Mouse (Mus musculus) left cerebral cortex, postnatal 10 days (tissue): ENCODE measurements around the gene Mmd. TPM values are rescaled to one million over a fixed set of nuclear protein-coding genes. Genes with fewer than 3 reads are reported as not detected.
"Not testable (repeated sequence)": the region's sequence is repeated elsewhere in the genome, so short reads cannot be mapped to it uniquely, and the experiment has no call there.

Experiments used
- DNase-seq, 2 experiments: peaks; one replicate each; pipeline ENCODE4 v3.0.0; 2021 to 2022; ENCODE audit warnings: low spot score in 2 of 2, mixed read lengths in 1 of 2; ENCODE audit errors: extremely low spot score in 1 of 2
- intact Hi-C: fragments of 180-260 bp; cut with DNase I; formaldehyde crosslinking; loops from one replicate; pipeline ENCODE4 v1.15.1; 2025
- total RNA-seq, 2 experiments: library from RNA; stranded (reverse); gene quantifications; 2 replicates each; pipeline ENCODE4 v1.2.3; 2021

Mmd gene
- total RNA-seq, 2 experiments from 2014 or later = 222 to 235 TPM

DNA sequence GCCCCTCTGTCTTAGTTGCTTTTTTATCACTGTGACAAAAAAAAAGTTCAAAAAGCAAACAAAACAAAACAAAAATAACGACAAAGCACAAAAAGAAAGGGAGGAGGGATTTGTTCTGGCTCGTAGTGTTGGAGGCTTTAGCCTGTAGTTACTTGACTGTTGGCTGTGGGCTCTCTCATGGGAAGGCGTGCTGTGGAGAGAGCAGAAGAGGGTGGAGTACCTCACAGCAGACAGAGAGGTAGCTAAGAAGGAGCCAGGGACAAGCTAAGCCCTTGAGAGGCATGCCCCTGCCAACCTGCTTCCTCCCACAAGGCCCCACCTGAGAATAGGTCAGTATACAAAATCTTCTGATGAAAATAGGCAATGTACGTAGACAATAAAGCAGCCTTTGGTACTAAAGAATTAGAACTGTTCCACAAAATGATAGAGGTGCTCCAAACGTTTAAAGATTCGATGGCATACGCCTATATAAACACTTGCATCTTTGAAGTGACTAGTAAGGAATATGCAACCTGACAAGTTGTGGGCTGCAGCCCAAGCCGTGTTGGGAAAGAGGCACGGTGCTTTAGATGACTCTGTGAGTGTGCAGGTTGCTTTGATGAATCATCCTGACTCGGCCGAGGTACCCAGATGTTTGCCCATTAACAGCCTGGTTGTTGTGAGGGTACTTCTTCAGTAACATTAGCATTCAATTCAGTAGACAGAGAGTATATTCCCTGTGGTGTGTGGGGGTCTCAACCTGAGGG, 21.0 kb downstream of the Mmd start:
- intact Hi-C loops = no loop called here
- DNase-seq = no peak

- intact Hi-C loops = no loop called here
- no peak for DNase-seq
Observed at GRCm38 (mm10) chr11:90274187-90274586, 24.9 kb downstream of the Mmd start.

DNA sequence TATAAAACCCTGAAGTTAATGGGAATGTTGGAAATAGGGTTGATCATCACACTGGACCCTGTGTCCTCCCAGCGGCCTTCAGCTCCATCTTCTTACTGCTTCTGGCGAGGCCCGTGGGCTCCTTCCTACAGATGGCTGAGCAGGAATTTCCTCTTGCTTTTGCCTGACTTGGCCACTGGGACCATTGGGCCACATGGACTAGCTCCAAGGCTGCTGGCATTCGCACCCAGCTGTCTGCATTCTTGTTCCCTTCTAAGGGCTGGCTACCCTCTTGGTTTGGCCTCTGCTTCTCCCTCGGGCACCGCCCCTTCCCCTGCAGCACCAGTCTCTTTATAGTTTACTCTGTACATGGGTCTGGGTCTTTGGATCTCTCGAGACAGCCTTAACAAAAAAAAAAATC, 26.4 kb downstream of the Mmd start:
- intact Hi-C loops = no loop called here
- peak in 1 of 2 experiments; percentile 27 for DNase-seq

DNA sequence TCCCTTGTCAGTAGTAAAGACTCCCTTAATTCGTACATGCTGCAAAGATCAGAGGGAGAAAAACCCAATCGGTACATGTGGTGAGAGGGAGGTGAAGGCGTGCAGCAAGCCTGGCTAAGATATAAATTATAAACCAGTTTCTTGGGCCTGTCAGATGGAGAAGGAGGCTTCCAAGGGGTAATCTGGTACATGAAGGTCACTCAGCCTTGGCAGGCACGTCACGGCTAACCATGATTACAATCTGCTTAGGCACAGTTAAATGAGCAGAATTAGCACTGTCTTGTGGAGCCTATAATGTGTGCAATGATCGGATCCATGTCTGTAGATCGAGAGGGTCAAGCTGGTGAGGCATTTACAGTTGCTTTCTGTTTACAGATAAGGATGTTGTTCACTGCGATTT, 26.9 kb downstream of the Mmd start:
- intact Hi-C loops = no loop called here
- DNase-seq = no peak

DNA sequence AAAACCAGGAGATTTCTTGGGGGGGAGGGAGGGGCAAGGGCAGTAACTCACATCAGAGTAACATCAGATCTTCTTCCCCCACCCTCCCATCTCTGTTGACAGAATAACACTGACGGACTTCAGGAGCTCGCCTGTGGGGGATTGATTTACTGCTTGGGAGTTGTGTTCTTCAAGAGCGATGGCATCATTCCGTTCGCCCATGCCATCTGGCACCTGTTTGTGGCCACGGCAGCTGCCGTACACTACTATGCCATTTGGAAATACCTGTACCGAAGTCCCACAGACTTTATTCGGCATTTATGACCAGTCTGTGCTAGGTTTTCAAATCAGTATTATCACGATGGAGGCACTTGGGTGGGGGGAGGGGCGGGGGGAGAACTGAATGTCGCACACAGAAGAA, 27.3 kb downstream of the Mmd start:
- intact Hi-C loops = no loop called here
- DNase-seq = no peak

DNA sequence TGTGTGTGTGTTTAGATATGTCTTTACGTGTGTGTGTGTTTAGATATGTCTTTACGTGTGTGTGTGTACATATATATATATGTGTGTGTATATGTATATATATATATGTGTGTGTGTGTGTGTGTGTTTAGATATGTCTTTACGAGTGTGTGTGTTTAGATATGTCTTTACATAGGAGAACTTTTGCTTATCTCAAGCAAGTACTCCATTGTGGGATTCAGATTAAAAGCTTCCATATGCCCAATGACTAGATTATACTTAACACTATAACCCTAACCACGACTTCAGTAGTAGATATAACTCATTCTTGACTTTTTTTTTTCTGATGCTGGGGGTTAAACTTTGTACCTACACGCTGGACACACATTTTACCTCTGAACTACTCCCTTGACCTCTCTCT, 30.8 kb downstream of the Mmd start:
- intact Hi-C loops = no loop called here
- DNase-seq = no peak

GRCm38 (mm10) chr11:90281943-90282342, 32.7 kb downstream of the Mmd start:
- intact Hi-C loops = not testable (repeated sequence)

DNA sequence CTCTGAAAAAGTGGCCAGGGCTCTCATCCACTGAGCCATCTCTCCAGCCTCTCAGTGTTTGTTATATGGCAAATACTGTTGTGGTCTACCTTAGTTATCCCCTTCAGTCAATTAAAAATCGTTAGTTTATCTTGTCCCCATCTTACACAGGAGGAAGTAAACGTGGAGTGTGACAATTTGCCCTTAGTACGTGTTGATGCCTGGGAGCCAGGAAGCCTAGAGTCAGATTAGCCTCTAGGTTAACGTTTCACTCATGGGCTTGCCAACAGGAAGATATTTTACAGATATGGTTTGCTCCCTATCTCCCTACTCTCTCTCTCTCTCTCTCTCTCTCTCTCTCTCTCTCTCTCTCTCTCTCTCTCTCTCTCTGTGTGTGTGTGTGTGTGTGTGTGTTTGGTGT, 33.9 kb downstream of the Mmd start:
- no peak for DNase-seq
- intact Hi-C loops = no loop called here

More at GRCm38 (mm10) chr11:90281943-90282342, 32.7 kb downstream of the Mmd start:
- DNase-seq = not testable (repeated sequence)

DNA sequence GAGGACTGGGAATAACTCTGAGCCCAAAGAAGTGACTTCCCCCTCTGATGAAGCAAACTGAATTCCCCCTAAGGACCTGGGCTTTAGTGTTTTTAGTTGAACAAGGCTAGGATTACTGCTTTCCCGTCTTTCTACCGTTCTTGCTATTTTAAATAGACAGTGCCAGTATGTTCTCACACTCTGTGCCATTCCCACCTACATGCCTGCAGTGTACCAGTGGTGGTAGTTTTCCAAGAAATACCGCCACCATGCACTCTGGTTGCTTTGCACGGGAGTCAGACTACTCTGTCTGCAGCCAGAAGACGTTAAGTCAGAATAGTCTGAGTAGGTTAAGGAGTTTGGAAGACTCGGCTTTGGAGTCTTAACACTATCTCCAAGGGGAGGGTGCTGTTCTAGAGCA, 34.3 kb downstream of the Mmd start:
- DNase-seq = no peak
- intact Hi-C loops = no loop called here

- DNase-seq = no peak
- intact Hi-C loops = no loop called here
Observed at GRCm38 (mm10) chr11:90284079-90284478, 34.8 kb downstream of the Mmd start.

GRCm38 (mm10) chr11:90284623-90285022, 35.4 kb downstream of the Mmd start:
- DNase-seq = no peak
- intact Hi-C loops = no loop called here

DNA sequence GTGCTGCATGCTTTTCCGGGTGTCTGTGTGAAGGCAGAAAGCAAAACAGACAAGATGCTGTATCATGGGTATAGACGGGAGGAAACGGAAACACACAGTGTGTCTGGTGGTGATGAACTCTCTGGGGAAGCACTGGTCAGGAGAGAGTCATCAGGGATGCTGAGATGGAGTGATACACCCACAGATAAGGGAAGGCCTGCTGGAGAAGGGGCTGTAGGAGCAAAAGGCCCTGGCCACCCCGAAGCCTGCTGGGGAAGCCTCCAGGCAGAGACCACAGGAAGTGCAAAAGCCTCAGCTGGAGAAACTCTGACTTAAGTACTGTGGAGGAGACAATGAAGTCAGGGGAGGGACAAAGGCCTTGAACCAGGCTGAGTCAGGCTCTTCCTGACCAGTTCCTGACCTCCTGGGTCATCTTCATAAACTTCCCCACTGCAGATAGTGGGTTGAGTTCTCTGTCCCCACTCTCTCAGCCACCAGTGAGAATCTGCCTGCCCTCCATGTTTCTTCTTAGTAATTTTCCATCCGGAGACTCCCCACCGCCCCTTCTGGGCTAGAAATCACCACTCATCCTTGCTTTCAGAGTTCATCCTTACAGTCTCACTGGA, 37.4 kb downstream of the Mmd start:
- DNase-seq = no peak
- intact Hi-C loops = no loop called here

DNA sequence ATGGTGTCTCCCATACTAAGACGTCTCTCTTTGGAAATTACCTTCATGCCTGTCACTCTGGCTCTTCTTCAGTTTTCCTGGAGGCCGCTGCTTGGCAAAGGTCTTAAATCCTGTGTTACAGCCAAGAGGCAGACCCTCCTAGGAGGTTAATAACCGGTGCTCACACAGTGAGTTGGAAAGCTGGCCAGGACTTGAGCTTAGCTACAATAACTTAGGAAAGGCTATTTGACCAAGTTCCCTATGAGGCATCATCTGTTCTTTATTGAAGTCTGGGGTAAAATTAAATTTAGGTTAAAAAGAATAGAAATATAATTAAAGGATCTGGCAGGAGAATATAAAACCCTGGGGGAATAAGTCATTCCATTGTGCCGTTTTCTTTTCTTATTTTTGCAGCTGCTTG, 41.9 kb downstream of the Mmd start:
- intact Hi-C loops = loop anchor here (10.0 kb wide), 1 partner anchor 106 kb away; the partner anchor contains the start of gene Gm45716
- no peak for DNase-seq

DNA sequence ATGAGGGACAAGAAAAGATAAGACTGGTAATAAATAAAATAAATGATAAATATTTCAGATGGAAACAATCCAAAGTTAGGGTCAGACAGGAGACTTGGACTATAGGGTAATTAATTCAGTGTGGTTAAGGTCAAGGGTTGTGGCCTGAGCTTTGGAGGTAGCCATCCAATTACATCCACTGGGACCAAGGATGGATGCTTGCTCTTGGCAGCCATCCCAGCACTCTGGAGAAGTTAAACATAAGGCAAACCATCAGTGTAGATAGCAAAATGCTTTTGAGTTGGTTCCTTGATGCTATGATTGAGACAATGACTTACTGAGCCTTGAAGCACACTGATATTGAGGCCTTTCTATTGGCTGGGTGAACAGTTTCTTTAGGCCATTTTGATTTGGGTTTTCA, 43.5 kb downstream of the Mmd start:
- intact Hi-C loops = loop anchor here (10.0 kb wide), 1 partner anchor 108 kb away; the partner anchor contains the start of gene Gm45716
- DNase-seq = peak in 1 of 2 experiments; percentile 33

DNA sequence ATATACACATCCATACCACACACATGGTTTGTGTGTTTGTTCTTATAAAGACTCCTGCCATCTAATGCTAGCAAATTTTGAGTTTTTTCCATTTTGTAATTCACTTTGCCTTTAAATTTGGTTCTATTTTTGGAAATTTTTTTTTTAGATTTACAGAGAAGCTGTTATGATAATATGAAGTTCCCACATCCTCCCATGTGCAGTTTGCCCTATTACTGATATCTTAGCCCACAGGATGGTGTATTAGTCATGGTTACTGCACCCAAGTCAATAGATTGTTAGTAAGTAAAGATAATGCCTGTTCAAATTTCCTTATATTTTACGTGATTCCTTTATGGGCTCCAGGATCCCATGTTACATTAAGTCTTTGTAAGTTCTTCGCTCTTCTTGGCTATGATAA, 45.4 kb downstream of the Mmd start:
- intact Hi-C loops = loop anchor here (10.0 kb wide), 1 partner anchor 110 kb away; the partner anchor contains the start of gene Gm45716
- DNase-seq = no peak

DNA sequence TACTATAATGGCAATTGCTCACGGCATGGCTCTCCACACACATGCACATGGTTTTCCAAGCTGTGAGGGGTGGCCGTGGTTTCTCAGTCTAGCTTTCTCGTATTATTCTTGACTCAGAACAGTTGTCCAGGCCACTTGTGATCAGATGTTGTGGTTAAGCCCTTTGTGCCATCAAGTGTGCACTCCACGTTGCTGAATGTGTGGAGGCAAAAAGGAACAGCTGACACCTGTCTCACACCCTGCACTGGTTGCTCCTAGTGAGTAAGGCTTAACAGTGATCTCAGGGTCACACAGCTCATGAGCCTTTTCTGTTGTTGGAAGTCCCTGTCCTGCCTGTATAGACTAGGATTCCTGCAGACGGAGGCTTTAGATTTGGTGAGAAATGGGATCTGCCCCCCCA, 56.8 kb downstream of the Mmd start:
- DNase-seq = no peak
- intact Hi-C loops = no loop called here

- intact Hi-C loops = no loop called here
- peak in 1 of 2 experiments; percentile 59 for DNase-seq
Observed at GRCm38 (mm10) chr11:90306993-90307392, 57.7 kb downstream of the Mmd start.

DNA sequence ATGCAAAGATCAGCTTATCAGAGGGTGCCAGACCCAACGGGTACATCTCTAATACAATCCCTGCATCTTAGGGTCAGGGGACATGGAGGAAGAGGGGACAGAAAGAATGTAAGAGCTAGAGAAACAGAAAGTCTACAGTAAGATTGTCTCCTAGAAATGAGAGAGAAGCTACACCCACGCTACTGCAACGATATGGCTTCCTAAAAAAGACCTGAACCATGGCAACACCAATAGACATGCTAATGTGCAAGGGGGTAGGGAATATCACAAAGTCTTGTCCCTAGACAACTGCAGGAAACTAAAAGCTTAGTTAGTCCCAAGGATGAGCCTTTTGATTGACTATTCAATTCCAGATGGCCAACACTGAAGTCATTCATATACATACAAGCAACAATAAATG, 65.3 kb downstream of the Mmd start:
- DNase-seq = peak in 1 of 2 experiments; percentile 18
- intact Hi-C loops = loop anchor here (5.0 kb wide), 2 partner anchors 73 to 303 kb away; no protein-coding TSS in a partner anchor

GRCm38 (mm10) chr11:90317482-90317881, 68.2 kb downstream of the Mmd start:
- peak; percentile 49 to 63 for DNase-seq
- intact Hi-C loops = loop anchor here (5.0 kb wide), 2 partner anchors 70 to 300 kb away; no protein-coding TSS in a partner anchor

GRCm38 (mm10) chr11:90320922-90321321, 71.7 kb downstream of the Mmd start:
- intact Hi-C loops = no loop called here

More at GRCm38 (mm10) chr11:90320922-90321321, 71.7 kb downstream of the Mmd start:
- no peak for DNase-seq
